Mouse (Mus musculus) kidney, embryonic 14.5 days (tissue): ENCODE data around the gene Il4i1. TPM values are rescaled to one million over a fixed set of nuclear protein-coding genes. Genes with fewer than 3 reads are reported as not detected.

Experiments
- ATAC-seq: fragments of 200-750 bp; cut with Nextera tagmentation; 2 replicates; pipeline ENCODE4 v1.8.0; 2017; ENCODE audit warnings: moderate number of reproducible peaks, mild to moderate bottlenecking, moderate TSS enrichment, moderate library complexity; ENCODE audit not compliant: low FRiP score, low TSS enrichment
- H3K27ac ChIP-seq: fragments of 300-500 bp; sonication (generic); 2 replicates; pipeline ENCODE4 v1.5.1; 2014; ENCODE audit warnings: low read depth, mild to moderate bottlenecking, low read length, moderate library complexity, mixed read lengths
- H3K27me3 ChIP-seq: fragments of 300-500 bp; sonication (generic); 2 replicates; pipeline ENCODE4 v1.6.1; 2014; ENCODE audit warnings: mild to moderate bottlenecking, low read length; ENCODE audit not compliant: control insufficient read depth, insufficient read depth
- H3K36me3 ChIP-seq: fragments of 300-500 bp; sonication (generic); 2 replicates; pipeline ENCODE4 v1.6.1; 2014; ENCODE audit warnings: low read length, mixed read lengths; ENCODE audit not compliant: control insufficient read depth, insufficient read depth
- H3K4me1 ChIP-seq: fragments of 300-500 bp; sonication (generic); 2 replicates; pipeline ENCODE4 v1.6.1; 2014; ENCODE audit warnings: low read length, mixed read lengths; ENCODE audit not compliant: control insufficient read depth, insufficient read depth
- H3K4me2 ChIP-seq: fragments of 300-500 bp; sonication (generic); replicated peaks from 2 replicates; pipeline ENCODE4 v1.6.1; 2014; ENCODE audit warnings: low read depth, mild to moderate bottlenecking, low read length
- H3K4me3 ChIP-seq: fragments of 300-500 bp; sonication (generic); 2 replicates; pipeline ENCODE4 v1.5.1; 2014; ENCODE audit warnings: mild to moderate bottlenecking, low read length
- H3K9ac ChIP-seq: fragments of 300-500 bp; sonication (generic); 2 replicates; pipeline ENCODE4 v1.6.1; 2014; ENCODE audit warnings: low read depth, mild to moderate bottlenecking, low read length, moderate library complexity
- H3K9me3 ChIP-seq: fragments of 300-500 bp; sonication (generic); 2 replicates; pipeline ENCODE4 v1.6.1; 2016; ENCODE audit warnings: low read length; ENCODE audit not compliant: control insufficient read depth
- WGBS: fragments of 180-500 bp; shearing (Covaris S2); extraction: QIAGEN DNeasy Blood & Tissue Kit; methylation state at CpG from one replicate; pipeline ENCODE4 v1.1.7; 2014; 5-methylcytosine and 5-hydroxymethylcytosine counted together
- polyA plus RNA-seq: library from polyadenylated mRNA; unstranded; fragments of >200 nt; fragmentation: Nextera tagmentation; extraction: Ambion mirVana; gene quantifications from 2 replicates; pipeline ENCODE4 v1.2.1, GENCODE M21; 2014

The Il4i1 gene
- polyA plus RNA-seq, 1 experiment from 2014 or later = 2.0 TPM

DNA sequence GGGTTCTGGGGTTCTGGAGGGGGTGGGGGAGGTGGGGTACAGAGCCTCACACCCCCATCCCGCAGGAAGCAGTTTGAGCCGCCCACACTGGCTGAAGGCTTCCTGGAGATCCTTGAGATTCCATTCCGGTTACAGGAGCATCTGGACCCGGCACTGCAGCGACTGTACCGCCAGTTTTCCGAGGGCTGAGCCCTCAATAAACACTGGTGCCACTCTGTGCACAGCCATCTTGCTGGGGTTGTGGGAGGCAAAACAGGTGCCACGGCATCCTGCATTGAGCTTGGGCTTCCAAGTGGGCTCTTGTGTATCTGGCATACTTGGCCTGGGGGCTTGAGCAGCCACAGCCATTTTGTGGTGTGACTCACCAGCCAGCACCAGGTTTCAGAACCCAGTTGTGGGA, 46.2 kb downstream of the Il4i1 start:
- H3K9me3 ChIP-seq = no peaks in the 10 kb centered on the region

DNA sequence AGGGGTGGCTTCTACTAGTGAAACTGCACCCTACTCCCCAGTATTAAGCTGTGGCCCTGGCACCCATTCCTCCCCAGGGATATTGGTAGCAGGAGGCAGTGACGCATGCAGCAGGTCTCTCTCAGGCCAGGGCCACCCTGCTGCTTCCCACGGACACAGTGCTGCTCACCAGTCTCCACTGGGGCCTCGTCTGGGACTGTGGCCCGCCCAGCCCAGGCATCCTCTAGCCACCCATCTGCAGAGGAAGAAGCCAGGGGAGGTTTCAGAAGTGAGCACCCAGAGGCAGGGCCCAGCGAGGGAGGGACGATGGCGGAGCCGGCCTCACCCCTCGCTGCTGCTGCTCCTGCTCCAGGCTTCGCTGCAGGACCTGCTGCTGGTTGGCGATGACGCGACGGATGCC, 47.0 kb downstream of the Il4i1 start:
- Histone ChIP-seq H3K4me2 (no peak overlapping the region), H3K9ac (no peak overlapping the region), H3K36me3 (peaks cover 57% of the 10 kb centered on the region), H3K4me1 (peaks cover 38% of the 10 kb centered on the region), H3K4me3 (no peak overlapping the region), H3K9me3 (no peaks in the 10 kb centered on the region), H3K27me3 (no peaks in the 10 kb centered on the region), H3K27ac (no peak overlapping the region)
- WGBS = 91% methylated on average over 14 of the region's 14 CpGs
- ATAC-seq = no peak

More for the DNA sequence above, 46.2 kb downstream of the Il4i1 start:
- H3K4me3 ChIP-seq = no peak overlapping the region
- no peak overlapping the region for H3K4me2 ChIP-seq
- no peaks in the 10 kb centered on the region for H3K27me3 ChIP-seq
- H3K27ac ChIP-seq = no peak overlapping the region; the same call in 1 of the 2 replicates
- H3K4me1 ChIP-seq = peaks cover 39% of the 10 kb centered on the region
- no peak for ATAC-seq
- 88% methylated on average over 8 of the region's 8 CpGs for WGBS
- H3K36me3 ChIP-seq = peaks cover 57% of the 10 kb centered on the region
- no peak overlapping the region for H3K9ac ChIP-seq

DNA sequence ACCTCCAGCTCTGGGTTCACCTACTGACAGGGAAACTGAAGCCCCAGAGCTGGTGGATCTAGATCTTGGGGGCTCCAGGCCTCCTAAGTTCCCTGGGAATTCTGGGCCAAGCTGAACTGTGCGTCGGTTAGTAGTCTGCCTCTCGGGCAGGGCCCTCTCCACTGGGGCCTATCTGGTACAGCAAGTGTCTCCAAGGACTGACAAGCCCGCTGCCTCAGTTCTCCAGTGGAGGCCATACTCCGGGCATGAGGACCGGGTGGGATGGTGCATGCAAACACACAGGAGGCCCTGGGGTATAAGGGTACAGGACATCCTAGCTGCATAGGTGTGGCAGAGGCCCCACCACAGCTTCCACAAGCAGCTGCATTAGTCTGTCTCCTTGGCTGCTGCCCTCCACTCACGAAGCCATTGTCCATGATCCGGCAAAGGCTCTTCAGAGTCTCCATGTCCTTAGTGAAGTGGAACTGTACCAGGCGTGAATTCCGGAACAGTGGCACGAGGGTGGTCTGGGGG, 47.9 kb downstream of the Il4i1 start:
- H3K36me3 ChIP-seq = peaks cover 57% of the 10 kb centered on the region
- no peaks in the 10 kb centered on the region for H3K9me3 ChIP-seq

DNA sequence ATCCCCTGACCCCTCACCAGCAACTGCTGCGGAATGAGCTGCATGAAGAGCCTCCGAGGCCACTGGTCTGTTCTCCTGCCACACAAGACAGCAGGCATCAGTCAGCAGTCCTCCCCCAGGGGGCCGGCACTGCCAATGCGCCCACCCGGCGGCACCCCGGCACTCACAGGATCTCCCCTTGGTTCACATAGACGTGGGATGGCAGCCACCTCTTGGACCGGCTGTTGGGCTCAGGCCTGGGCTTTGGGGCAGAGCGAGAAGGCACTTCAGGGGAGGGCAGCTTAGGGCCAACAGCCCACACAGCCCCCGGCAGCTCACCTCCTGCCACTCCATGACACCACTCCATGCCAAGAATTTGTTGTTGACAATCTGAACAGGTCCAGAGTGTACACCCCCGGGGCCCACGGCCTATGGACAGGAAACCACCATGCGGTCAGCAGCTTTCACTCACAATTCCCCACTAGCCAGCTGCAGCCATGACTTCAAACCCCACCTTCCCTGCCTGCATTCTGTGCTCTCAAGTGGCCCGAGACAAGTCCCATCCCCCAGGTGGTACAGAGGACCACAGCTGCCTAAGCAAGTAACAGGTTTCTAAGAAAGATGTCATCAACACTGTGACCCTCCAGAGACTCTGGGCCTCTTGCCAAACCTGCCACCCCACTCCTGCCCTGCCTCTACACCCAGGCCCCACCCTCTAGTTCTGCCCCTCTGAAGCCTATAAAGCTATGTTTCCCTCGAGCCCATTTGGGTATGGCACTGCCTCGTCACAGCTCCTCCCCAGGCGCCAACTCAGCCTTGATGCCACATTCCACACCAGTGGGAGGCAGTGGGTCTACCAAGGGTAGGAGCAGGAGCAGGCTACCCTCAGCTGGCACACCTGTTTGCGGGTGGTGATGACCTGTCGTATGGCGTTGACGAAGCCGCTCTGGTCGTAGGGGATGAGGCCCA, 48.7 kb downstream of the Il4i1 start:
- H3K9ac ChIP-seq = 0 out of 2 replicates have a peak overlapping the region, but pooled peaks have one; percentile 2
- H3K4me2 ChIP-seq = no peak overlapping the region
- no peak for ATAC-seq
- no peaks in the 10 kb centered on the region for H3K27me3 ChIP-seq
- no peak overlapping the region for H3K4me3 ChIP-seq
- H3K27ac ChIP-seq = no peak overlapping the region
- peaks cover 35% of the 10 kb centered on the region for H3K4me1 ChIP-seq
- peaks cover 57% of the 10 kb centered on the region for H3K36me3 ChIP-seq
- H3K9me3 ChIP-seq = no peaks in the 10 kb centered on the region
- 83% methylated on average over 24 of the region's 24 CpGs for WGBS

More for the DNA sequence above, 47.9 kb downstream of the Il4i1 start:
- Histone ChIP-seq H3K9ac (no peak overlapping the region), H3K27ac (no peak overlapping the region), H3K4me3 (no peak overlapping the region), H3K4me2 (no peak overlapping the region), H3K4me1 (peaks cover 35% of the 10 kb centered on the region), H3K27me3 (no peaks in the 10 kb centered on the region)
- 87% methylated on average over 11 of the region's 11 CpGs for WGBS
- ATAC-seq = no peak

DNA sequence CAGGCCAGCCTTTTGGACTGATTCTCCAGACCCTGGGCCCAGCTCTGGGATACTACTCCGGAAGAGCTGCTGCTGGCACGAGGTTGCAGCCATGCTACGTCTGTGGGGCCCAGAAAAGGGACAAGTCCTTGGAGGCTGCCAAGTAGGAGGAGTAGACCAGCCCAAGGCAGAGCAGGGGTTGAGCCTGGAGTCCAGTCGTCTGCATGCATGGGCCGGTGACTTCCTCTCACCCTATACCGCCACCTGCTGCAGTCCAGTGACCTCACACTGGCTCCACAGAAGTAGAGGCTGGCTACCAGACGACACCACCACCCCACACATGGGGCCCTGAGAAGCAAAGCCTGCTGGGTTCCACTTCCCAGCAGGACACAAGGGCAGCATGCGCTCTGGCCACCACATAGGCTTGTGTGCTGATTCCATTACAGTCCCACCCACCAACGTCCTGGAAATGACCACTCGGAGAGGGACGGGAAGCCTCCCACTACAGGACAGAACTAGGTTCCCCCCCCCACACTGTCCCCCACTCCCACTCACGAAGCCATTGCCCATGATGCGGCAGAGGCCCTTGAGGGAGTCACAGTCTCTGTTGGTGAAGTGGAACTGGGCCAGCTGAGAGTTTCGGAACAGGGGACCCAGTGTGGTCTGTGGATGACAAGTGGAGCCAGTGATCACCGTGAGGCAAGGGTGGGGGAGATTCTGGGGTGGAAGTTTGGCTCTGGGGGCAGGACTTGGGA, 50.3 kb downstream of the Il4i1 start:
- H3K27ac ChIP-seq = peak overlapping the region; percentile 42; the same call in 1 of the 2 replicates
- peak overlapping the region; percentile 97; the same call in 1 of the 2 replicates for H3K9ac ChIP-seq
- H3K4me2 ChIP-seq = peak overlapping the region; percentile 90
- no peaks in the 10 kb centered on the region for H3K9me3 ChIP-seq
- H3K27me3 ChIP-seq = no peaks in the 10 kb centered on the region
- peaks cover 55% of the 10 kb centered on the region for H3K36me3 ChIP-seq
- ATAC-seq = no peak
- H3K4me3 ChIP-seq = peak overlapping the region; percentile 96; the same call in 1 of the 2 replicates
- 42% methylated on average over 15 of the region's 15 CpGs for WGBS
- peaks cover 37% of the 10 kb centered on the region for H3K4me1 ChIP-seq

DNA sequence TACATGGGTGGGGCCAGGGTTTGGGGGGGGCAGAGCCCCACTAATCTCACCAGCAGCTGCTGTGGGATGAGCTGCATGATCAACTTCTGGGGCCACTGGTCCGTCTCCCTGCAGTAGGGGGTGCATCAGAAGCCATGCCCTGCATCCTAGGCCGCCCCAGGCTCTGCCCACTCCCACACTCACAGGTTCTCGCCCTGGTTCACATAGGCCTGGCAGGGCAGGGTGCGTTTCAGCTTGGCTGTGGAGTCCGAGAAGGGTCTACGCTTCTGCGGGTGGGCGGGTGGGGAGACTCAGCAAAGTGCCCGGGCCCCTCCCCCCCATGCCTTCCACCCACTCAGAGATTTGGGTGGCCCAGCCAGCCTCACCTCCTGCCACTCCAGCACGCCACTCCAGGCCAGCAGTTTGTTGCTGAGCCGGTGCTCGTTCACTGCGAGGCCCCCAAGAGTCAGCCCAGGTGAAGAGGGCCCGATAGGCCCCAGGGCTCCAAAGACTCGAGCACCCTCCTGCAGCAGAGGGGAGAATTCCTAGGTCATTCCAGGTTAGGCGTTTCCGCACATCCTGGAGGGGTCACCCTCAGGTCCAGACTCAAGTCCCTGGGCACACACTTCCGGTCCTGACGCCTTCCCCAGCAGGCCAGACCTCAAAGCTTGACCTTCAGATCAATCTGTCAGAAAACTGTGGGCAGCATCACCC, 51.0 kb downstream of the Il4i1 start:
- no peak for ATAC-seq
- peaks cover 37% of the 10 kb centered on the region for H3K4me1 ChIP-seq
- no peaks in the 10 kb centered on the region for H3K27me3 ChIP-seq
- H3K4me2 ChIP-seq = peak overlapping the region; percentile 90
- no peaks in the 10 kb centered on the region for H3K9me3 ChIP-seq
- no peak overlapping the region for H3K27ac ChIP-seq
- WGBS = 34% methylated on average over 19 of the region's 19 CpGs
- H3K36me3 ChIP-seq = peaks cover 48% of the 10 kb centered on the region
- H3K9ac ChIP-seq = peak overlapping the region; percentile 97; the same call in 1 of the 2 replicates
- H3K4me3 ChIP-seq = peak overlapping the region; percentile 96

DNA sequence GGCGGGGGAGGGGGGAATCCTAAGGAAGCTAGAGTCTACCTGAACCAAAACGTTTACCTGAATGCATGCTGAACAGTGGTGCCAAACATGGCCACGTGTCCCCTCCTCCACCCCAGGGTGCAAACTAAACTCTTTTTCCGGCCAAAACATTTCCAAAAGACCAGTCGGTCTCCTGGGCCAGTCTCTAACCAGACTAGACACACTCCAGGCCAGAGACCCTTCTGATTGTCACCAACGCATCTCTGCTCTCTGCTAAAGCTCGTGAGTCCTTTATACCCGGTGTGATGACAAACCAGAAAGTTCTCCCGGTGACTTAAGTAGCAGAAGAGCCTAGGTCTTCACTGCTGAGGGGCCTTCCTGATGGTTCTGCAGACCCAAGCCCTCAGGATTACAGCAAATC, 51.6 kb downstream of the Il4i1 start:
- ATAC-seq = no peak
- H3K4me3 ChIP-seq = peak overlapping the region; percentile 96
- H3K9me3 ChIP-seq = no peaks in the 10 kb centered on the region
- no peak overlapping the region for H3K27ac ChIP-seq
- H3K9ac ChIP-seq = peak overlapping the region; percentile 97; the same call in 1 of the 2 replicates
- peaks cover 42% of the 10 kb centered on the region for H3K36me3 ChIP-seq
- H3K4me2 ChIP-seq = peak overlapping the region; percentile 90
- peaks cover 37% of the 10 kb centered on the region for H3K4me1 ChIP-seq
- H3K27me3 ChIP-seq = no peaks in the 10 kb centered on the region
- 25% methylated on average over 9 of the region's 9 CpGs for WGBS

DNA sequence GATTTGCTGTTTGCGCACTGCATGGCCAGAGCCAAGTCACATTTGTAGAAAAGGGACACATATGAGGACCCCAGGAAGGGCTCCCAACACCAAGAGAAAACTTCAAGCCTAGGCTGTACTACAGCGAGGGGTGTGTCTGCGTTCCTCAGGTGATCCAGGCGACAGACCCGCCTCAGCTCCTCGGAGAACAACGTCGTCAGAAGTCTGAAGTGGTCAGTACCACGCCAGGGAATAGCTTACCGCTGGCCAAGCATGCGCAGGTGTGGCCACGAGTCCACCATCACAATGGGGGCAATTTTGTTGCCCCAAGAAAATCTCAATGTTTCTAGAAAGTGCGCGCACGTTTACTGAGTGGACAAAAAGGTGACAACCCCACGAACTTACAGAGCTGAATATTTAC, 52.3 kb downstream of the Il4i1 start:
- Histone ChIP-seq H3K27me3 (no peaks in the 10 kb centered on the region), H3K4me3 (peak overlapping the region; percentile 96), H3K4me2 (peak overlapping the region; percentile 90), H3K27ac (peak overlapping the region; percentile 100), H3K9me3 (no peaks in the 10 kb centered on the region), H3K9ac (peak overlapping the region; percentile 97), H3K36me3 (peaks cover 35% of the 10 kb centered on the region), H3K4me1 (peaks cover 40% of the 10 kb centered on the region)
- no peak for ATAC-seq
- WGBS = 4% methylated on average over 16 of the region's 16 CpGs
